Mouse (Mus musculus) embryonic fibroblast, embryonic 13.5 days (primary cell): ENCODE data around the gene Slc13a4.

Experiments
- CTCF ChIP-seq: IDR thresholded peaks from 2 replicates; pipeline ENCODE4 v1.5.1; 2011; ENCODE audit warnings: mild to moderate bottlenecking, control low read depth, low read length, moderate library complexity, borderline replicate concordance; ENCODE audit not compliant: insufficient read depth
- POLR2A ChIP-seq: IDR thresholded peaks from 2 replicates; pipeline ENCODE4 v1.6.1; 2011; ENCODE audit warnings: low read depth, mild to moderate bottlenecking, control low read depth, low read length, moderate library complexity

DNA sequence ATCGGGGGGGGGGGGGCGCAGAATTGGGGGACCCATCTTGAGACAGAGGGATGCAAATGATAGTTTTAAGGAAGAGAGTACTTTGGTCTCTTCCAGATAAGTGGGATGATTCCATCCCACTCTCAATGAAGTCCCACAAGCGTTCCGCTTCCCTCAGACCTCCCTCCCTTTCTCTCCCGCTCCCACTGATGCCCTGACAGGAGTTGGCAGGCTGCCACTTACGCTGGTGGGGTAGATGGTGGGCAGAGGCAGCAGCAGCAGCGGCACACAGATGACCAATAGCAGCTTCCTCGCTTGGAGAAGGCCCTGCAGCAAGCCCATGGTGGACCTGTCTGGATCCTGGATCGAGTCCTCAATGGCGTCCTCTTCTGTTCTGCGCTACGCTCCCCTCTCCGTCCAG, 795 bp downstream of the Slc13a4 start:
- TF ChIP-seq CTCF (no peak), POLR2A (no peak)
